Mouse (Mus musculus): ENCODE measurements at regions not wholly inside any gene's neighbourhood (a gene's known extent, or its start where the extent isn't known, plus 50 kb on each side); places are given as distances from the start of the nearest gene placed in this dataset.

DNA sequence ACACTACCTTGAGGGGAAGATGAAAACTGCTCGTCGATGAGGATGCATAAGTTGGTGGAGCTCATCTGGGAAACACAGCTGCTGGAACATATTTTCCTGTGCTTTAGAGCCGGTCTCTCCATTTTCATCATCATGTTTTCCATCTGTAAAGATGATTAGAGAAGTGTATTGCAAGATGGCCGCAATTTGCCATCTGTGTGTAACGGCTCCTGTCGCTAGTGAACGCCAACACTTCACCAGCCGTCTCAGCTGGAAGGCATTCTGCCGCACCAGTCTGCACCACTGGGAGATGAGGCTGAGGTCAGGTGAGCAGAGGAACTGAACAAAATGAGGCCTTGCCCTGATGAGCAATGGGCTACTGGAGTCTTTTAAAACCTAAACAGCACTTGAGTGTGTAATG is 57.4 kb downstream of the Gm21962 start:
- H3K27me3 ChIP-seq (ENCODE audit: control insufficient read depth, insufficient read depth, insufficient read length), result no peaks in the 10 kb centered on the region
- no peak overlapping the region for H3ac ChIP-seq (ENCODE audit: control insufficient read depth, insufficient read length)
- H3K4me3 ChIP-seq, result no peak overlapping the region
- TF ChIP-seq MYOG (IDR thresholded peaks at IDR 0.05; ENCODE audit: control insufficient read depth in 1 of 3, insufficient read depth in 1 of 3, insufficient read length in 2 of 3, low read depth in 2 of 3) (no peak), MAX (IDR thresholded peaks at IDR 0.05; ENCODE audit: low read depth) (no peak), REST (IDR thresholded peaks at IDR 0.05; ENCODE audit: insufficient read depth, insufficient read length) (no peak), MYOD1 (IDR thresholded peaks at IDR 0.05; ENCODE audit: control insufficient read depth in 1 of 3, insufficient read length in 2 of 3, low read depth in 2 of 3) (no peak), TCF12 (IDR thresholded peaks at IDR 0.05; ENCODE audit: insufficient read depth, poor library complexity, severe bottlenecking) (no peak), SRF (IDR thresholded peaks at IDR 0.05; ENCODE audit: control insufficient read depth, insufficient read length, low read depth) (no peak), POLR2A (IDR thresholded peaks at IDR 0.05; ENCODE audit: insufficient read length, low read depth) (no peak), USF1 (IDR thresholded peaks at IDR 0.05; ENCODE audit: low read depth) (no peak), TCF3 (IDR thresholded peaks at IDR 0.05; ENCODE audit: insufficient read length, low read depth) (no peak), E2F4 (IDR thresholded peaks at IDR 0.05; ENCODE audit: insufficient read depth) (no peak), POLR2AphosphoS2 (IDR thresholded peaks at IDR 0.05; ENCODE audit: insufficient read length, low read depth) (no peak), CEBPB (IDR thresholded peaks at IDR 0.05; ENCODE audit: insufficient read depth, poor library complexity, severe bottlenecking) (no peak)
- H3K79me2 ChIP-seq (ENCODE audit: control insufficient read depth, insufficient read depth), result no peaks in the 10 kb centered on the region
- no peak overlapping the region for H3K4me2 ChIP-seq (ENCODE audit: low read depth)
- H3K36me3 ChIP-seq (ENCODE audit: control insufficient read depth, insufficient read depth), result no peaks in the 10 kb centered on the region

DNA sequence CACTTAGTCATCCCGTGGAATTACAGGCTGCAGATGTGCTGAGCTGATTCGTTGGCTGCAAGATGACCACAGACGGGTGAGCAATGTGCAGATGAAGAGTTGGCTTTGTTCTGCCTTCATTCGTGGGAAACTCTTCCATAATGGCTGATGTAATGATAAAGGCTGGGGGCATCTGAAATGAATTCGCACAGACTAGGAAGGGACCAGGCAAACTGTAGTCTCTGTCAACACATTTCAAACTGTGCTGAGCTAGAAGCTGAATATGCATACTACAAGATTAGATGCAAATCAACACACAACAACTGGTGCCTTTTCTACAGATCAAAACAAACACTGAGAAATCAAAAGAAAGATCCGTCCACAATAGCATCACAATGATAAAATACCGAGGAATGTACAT is 58.1 kb downstream of the Gm21962 start:
- Histone ChIP-seq H3K4me2 (ENCODE audit: low read depth) (no peak overlapping the region), H3K27me3 (ENCODE audit: control insufficient read depth, insufficient read depth, insufficient read length) (no peaks in the 10 kb centered on the region), H3K4me3 (no peak overlapping the region), H3K79me2 (ENCODE audit: control insufficient read depth, insufficient read depth) (no peaks in the 10 kb centered on the region), H3K36me3 (ENCODE audit: control insufficient read depth, insufficient read depth) (no peaks in the 10 kb centered on the region), H3ac (ENCODE audit: control insufficient read depth, insufficient read length) (no peak overlapping the region)
- TF ChIP-seq MYOD1 (IDR thresholded peaks at IDR 0.05; ENCODE audit: control insufficient read depth in 1 of 3, insufficient read length in 2 of 3, low read depth in 2 of 3) (no peak), POLR2AphosphoS2 (IDR thresholded peaks at IDR 0.05; ENCODE audit: insufficient read length, low read depth) (no peak), MYOG (IDR thresholded peaks at IDR 0.05; ENCODE audit: control insufficient read depth in 1 of 3, insufficient read depth in 1 of 3, insufficient read length in 2 of 3, low read depth in 2 of 3) (no peak), USF1 (IDR thresholded peaks at IDR 0.05; ENCODE audit: low read depth) (no peak), MAX (IDR thresholded peaks at IDR 0.05; ENCODE audit: low read depth) (no peak), CEBPB (IDR thresholded peaks at IDR 0.05; ENCODE audit: insufficient read depth, poor library complexity, severe bottlenecking) (no peak), TCF12 (IDR thresholded peaks at IDR 0.05; ENCODE audit: insufficient read depth, poor library complexity, severe bottlenecking) (no peak), POLR2A (IDR thresholded peaks at IDR 0.05; ENCODE audit: insufficient read length, low read depth) (no peak), E2F4 (IDR thresholded peaks at IDR 0.05; ENCODE audit: insufficient read depth) (no peak), SRF (IDR thresholded peaks at IDR 0.05; ENCODE audit: control insufficient read depth, insufficient read length, low read depth) (no peak), TCF3 (IDR thresholded peaks at IDR 0.05; ENCODE audit: insufficient read length, low read depth) (no peak), REST (IDR thresholded peaks at IDR 0.05; ENCODE audit: insufficient read depth, insufficient read length) (no peak)

- H3K36me3 ChIP-seq (ENCODE audit: control insufficient read depth, insufficient read depth), result no peaks in the 10 kb centered on the region
- no peaks in the 10 kb centered on the region for H3K27me3 ChIP-seq (ENCODE audit: control insufficient read depth, insufficient read depth, insufficient read length)
- TF ChIP-seq CEBPB (IDR thresholded peaks at IDR 0.05; ENCODE audit: insufficient read depth, poor library complexity, severe bottlenecking) (no peak), MYOG (IDR thresholded peaks at IDR 0.05; ENCODE audit: control insufficient read depth in 1 of 3, insufficient read depth in 1 of 3, insufficient read length in 2 of 3, low read depth in 2 of 3) (no peak), USF1 (IDR thresholded peaks at IDR 0.05; ENCODE audit: low read depth) (no peak), POLR2A (IDR thresholded peaks at IDR 0.05; ENCODE audit: insufficient read length, low read depth) (no peak), E2F4 (IDR thresholded peaks at IDR 0.05; ENCODE audit: insufficient read depth) (no peak), TCF3 (IDR thresholded peaks at IDR 0.05; ENCODE audit: insufficient read length, low read depth) (no peak), POLR2AphosphoS2 (IDR thresholded peaks at IDR 0.05; ENCODE audit: insufficient read length, low read depth) (no peak), MYOD1 (IDR thresholded peaks at IDR 0.05; ENCODE audit: control insufficient read depth in 1 of 3, insufficient read length in 2 of 3, low read depth in 2 of 3) (no peak), REST (IDR thresholded peaks at IDR 0.05; ENCODE audit: insufficient read depth, insufficient read length) (no peak), TCF12 (IDR thresholded peaks at IDR 0.05; ENCODE audit: insufficient read depth, poor library complexity, severe bottlenecking) (no peak), SRF (IDR thresholded peaks at IDR 0.05; ENCODE audit: control insufficient read depth, insufficient read length, low read depth) (no peak), MAX (IDR thresholded peaks at IDR 0.05; ENCODE audit: low read depth) (no peak)
- no peaks in the 10 kb centered on the region for H3K79me2 ChIP-seq (ENCODE audit: control insufficient read depth, insufficient read depth)
- no peak overlapping the region for H3K4me3 ChIP-seq
- H3K4me2 ChIP-seq (ENCODE audit: low read depth), result no peak overlapping the region
- H3ac ChIP-seq (ENCODE audit: control insufficient read depth, insufficient read length), result no peak overlapping the region
Observed at GRCm38 (mm10) chr3:137737222-137737800, 66.0 kb downstream of the Gm21962 start.

- Histone ChIP-seq H3ac (ENCODE audit: control insufficient read depth, insufficient read length) (no peak overlapping the region), H3K4me2 (ENCODE audit: low read depth) (no peak overlapping the region), H3K4me3 (no peak overlapping the region), H3K27me3 (ENCODE audit: control insufficient read depth, insufficient read depth, insufficient read length) (no peaks in the 10 kb centered on the region), H3K79me2 (ENCODE audit: control insufficient read depth, insufficient read depth) (no peaks in the 10 kb centered on the region), H3K36me3 (ENCODE audit: control insufficient read depth, insufficient read depth) (no peaks in the 10 kb centered on the region)
- no peak for TF ChIP-seq MYOD1 (IDR thresholded peaks at IDR 0.05; ENCODE audit: control insufficient read depth in 1 of 3, insufficient read length in 2 of 3, low read depth in 2 of 3)
Observed at GRCm38 (mm10) chr3:137741528-137741927, 70.2 kb downstream of the Gm21962 start.

GRCm38 (mm10) chr3:137742119-137742518 is 70.8 kb downstream of the Gm21962 start:
- Histone ChIP-seq H3K27me3 (ENCODE audit: control insufficient read depth, insufficient read depth, insufficient read length) (no peaks in the 10 kb centered on the region), H3ac (ENCODE audit: control insufficient read depth, insufficient read length) (no peak overlapping the region), H3K79me2 (ENCODE audit: control insufficient read depth, insufficient read depth) (no peaks in the 10 kb centered on the region), H3K4me2 (ENCODE audit: low read depth) (no peak overlapping the region), H3K36me3 (ENCODE audit: control insufficient read depth, insufficient read depth) (no peaks in the 10 kb centered on the region), H3K4me3 (no peak overlapping the region)
- TF ChIP-seq MAX (IDR thresholded peaks at IDR 0.05; ENCODE audit: low read depth) (no peak), TCF12 (IDR thresholded peaks at IDR 0.05; ENCODE audit: insufficient read depth, poor library complexity, severe bottlenecking) (no peak), USF1 (IDR thresholded peaks at IDR 0.05; ENCODE audit: low read depth) (no peak), TCF3 (IDR thresholded peaks at IDR 0.05; ENCODE audit: insufficient read length, low read depth) (no peak), E2F4 (IDR thresholded peaks at IDR 0.05; ENCODE audit: insufficient read depth) (no peak), MYOD1 (IDR thresholded peaks at IDR 0.05; ENCODE audit: control insufficient read depth in 1 of 3, insufficient read length in 2 of 3, low read depth in 2 of 3) (no peak)
